In the genomic region with DNA sequence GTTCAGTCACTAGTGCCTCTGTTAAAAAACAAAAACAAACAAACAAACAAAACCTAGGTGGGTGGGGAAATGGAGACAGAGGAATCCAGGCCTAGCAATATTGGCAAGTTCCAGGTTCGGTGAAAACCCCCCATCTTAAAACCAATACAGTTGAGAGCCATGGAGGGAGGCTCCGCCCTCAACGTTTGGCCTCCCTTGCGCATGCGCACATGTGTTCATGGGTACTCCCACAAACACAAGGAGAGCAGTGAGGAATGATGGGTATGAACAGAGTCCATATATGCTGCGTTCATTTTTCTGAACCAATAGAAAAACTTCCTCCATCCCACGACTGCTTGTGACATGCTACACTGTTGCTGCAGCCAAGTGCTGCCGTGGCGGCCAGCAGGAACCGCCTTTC, we compare ENCODE assay signal across 18 mouse cellular contexts.
"Had no signal": no experiment of that assay in that cellular context is flagged by ENCODE, and none has a peak within 500 bp of the region (broad histone marks: within the 10 kb centered on the region; RNA-seq: fewer than 3 reads in every experiment).

No protein-coding gene starts in this region.

- DNase-seq: liver, postnatal 0 days; lung, adult 2 months; lung, postnatal 14 days; lung, postnatal 36 days; midbrain, embryonic 14.5 days; right cerebral cortex, postnatal 14 days; thymus, adult 18-20 months; thymus, postnatal 14 days; thymus, postnatal 36 days had no signal

- H3K27me3 ChIP-seq: liver, embryonic 15.5 days; lung, embryonic 15.5 days; neural tube, embryonic 12.5 days; stomach, embryonic 15.5 days had no signal

- H3K9me3 ChIP-seq: liver, embryonic 15.5 days; lung, embryonic 15.5 days; megakaryocyte, embryonic 14.5 days; neural tube, embryonic 12.5 days; stomach, embryonic 15.5 days had no signal

- ATAC-seq: liver, postnatal 0 days; lung, postnatal 0 days had no signal

- H3K4me1 ChIP-seq: megakaryocyte, embryonic 14.5 days; neural tube, embryonic 12.5 days; stomach, embryonic 15.5 days had no signal

- H3K4me2 ChIP-seq: liver, embryonic 15.5 days; lung, embryonic 15.5 days; midbrain, embryonic 11.5 days; neural tube, embryonic 12.5 days; stomach, embryonic 15.5 days had no signal

- H3K36me3 ChIP-seq: liver, embryonic 15.5 days; lung, embryonic 15.5 days; neural tube, embryonic 12.5 days; stomach, embryonic 15.5 days had no signal

- H3K9ac ChIP-seq: liver, embryonic 15.5 days; liver, postnatal 0 days; lung, embryonic 15.5 days; neural tube, embryonic 12.5 days; stomach, embryonic 15.5 days had no signal

- H3K4me3 ChIP-seq: liver, embryonic 15.5 days; lung, embryonic 15.5 days; megakaryocyte, embryonic 14.5 days; neural tube, embryonic 12.5 days; stomach, embryonic 15.5 days had no signal

- H3K27ac ChIP-seq: liver, embryonic 15.5 days; lung, embryonic 15.5 days; macrophage; neural tube, embryonic 12.5 days; stomach, embryonic 15.5 days; stomach, postnatal 0 days had no signal
